11 mouse cellular contexts compared by ENCODE assay signal in the genomic region with DNA sequence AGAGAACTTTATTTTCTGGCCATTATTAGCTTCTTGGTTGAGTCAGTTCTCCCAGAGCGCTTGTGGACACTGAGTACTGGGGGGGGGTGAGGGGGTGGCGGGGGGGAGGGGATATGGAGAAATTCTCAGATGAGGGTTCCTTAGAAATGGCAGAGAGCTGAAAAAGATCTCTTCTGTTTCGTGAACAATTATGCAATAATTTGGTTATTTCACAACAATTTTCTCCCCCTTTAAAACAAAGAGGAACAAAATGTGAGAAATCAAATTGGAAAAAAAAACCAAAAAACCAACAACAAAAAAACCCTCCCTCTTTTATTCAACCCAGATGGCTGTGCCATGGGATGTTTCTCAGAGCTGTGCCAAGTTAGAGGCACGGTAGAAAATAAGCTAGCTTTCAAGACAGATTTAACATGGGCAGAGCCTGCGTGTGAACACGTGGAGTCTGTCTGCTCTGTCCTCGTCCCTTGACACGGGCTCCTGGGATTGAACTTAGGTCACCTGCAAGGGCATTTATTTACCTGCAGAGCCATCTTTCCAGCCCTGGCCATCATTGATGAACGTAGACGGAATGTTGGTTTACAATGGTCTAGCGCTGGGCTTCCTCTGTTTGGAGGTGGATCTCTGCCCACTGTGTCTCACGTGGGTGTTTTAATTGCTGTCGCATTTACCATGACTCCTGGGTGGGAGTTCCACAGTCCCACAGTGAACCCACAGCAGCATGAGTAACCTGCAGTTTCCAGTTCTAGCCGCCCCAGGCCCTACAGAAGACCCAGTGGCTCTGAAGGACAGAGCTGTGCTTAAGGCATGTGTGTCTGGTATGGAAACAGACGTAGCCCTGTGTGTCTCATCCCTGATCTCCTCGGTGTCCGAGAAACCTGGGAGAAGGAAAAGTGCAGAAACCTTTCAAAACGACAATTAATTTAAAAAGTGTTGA. TPM values are rescaled to one million over a fixed set of nuclear protein-coding genes. Genes with fewer than 3 reads are reported as not detected.
A peak's percentile ranks its signal among the peaks of the same experiment; 100 is the strongest.
DNase-seq lines count a peak whose midpoint lies in the region; ATAC-seq and TF ChIP-seq lines count a peak whose summit lies in the region.
"Had no signal": no experiment of that assay in that cellular context is flagged by ENCODE, and none has a peak within 500 bp of the region (broad histone marks: within the 10 kb centered on the region; RNA-seq: fewer than 3 reads in every experiment).

No protein-coding gene starts in this region.

- H3K9me3 ChIP-seq in liver, embryonic 11.5 days (ENCODE audit: control insufficient read depth, low read length), result no peaks in the 10 kb centered on the region
- H3K9me3 ChIP-seq in embryonic facial prominence, embryonic 14.5 days (ENCODE audit: control insufficient read depth, low read length), result no peaks in the 10 kb centered on the region
- H3K9me3 ChIP-seq: lung, embryonic 15.5 days had no signal

- H3K79me2 ChIP-seq in liver, adult 2 months (ENCODE audit: control insufficient read depth, insufficient read depth, low read length), result peaks cover 14% of the 10 kb centered on the region
- H3K79me2 ChIP-seq in macrophage (ENCODE audit: inconsistent target), result peaks cover 36% of the 10 kb centered on the region

- no peak for TF ChIP-seq CTCF in cerebellum, adult 2 months (IDR thresholded peaks at IDR 0.05; ENCODE audit: borderline replicate concordance, insufficient read depth, low read depth, low read length)
- no peak for TF ChIP-seq CTCF in liver, adult 2 months (IDR thresholded peaks at IDR 0.05; ENCODE audit: low read depth, low read length)

- H3K4me3 ChIP-seq in cerebellum, adult 2 months (replicated peaks; ENCODE audit: insufficient read depth, low read depth, low read length), result no peak overlapping the region
- H3K4me3 ChIP-seq in liver, adult 2 months (ENCODE audit: insufficient read depth, low read depth, low read length), result no peak overlapping the region
- H3K4me3 ChIP-seq in liver, embryonic 11.5 days (ENCODE audit: low read depth, low read length), result no peak overlapping the region
- no peak overlapping the region for H3K4me3 ChIP-seq in embryonic facial prominence, embryonic 14.5 days (ENCODE audit: low read depth, low read length)
- H3K4me3 ChIP-seq in macrophage (ENCODE audit: inconsistent target), result no peak overlapping the region
- H3K4me3 ChIP-seq: lung, embryonic 15.5 days had no signal

- no peak for TF ChIP-seq POLR2A in cerebellum, adult 2 months (IDR thresholded peaks at IDR 0.05; ENCODE audit: borderline replicate concordance, insufficient read depth, low read length)
- no peak for TF ChIP-seq POLR2A in liver, adult 2 months (IDR thresholded peaks at IDR 0.05; ENCODE audit: extremely low read depth, insufficient read depth, low read length)

- no peak overlapping the region; the same call in 1 of the 2 replicates for H3K9ac ChIP-seq in liver, adult 2 months (ENCODE audit: low read depth, low read length)
- no peak overlapping the region for H3K9ac ChIP-seq in liver, embryonic 11.5 days (ENCODE audit: low read depth, low read length)
- H3K9ac ChIP-seq in embryonic facial prominence, embryonic 14.5 days (ENCODE audit: low read depth, low read length), result no peak overlapping the region
- H3K9ac ChIP-seq: lung, embryonic 15.5 days had no signal

- peaks cover 14% of the 10 kb centered on the region for H3K4me1 ChIP-seq in cerebellum, adult 2 months (ENCODE audit: control insufficient read depth, insufficient read depth, low read length)
- H3K4me1 ChIP-seq in liver, adult 2 months (ENCODE audit: control insufficient read depth, insufficient read depth, low read length), result peaks cover 32% of the 10 kb centered on the region
- peaks cover 7% of the 10 kb centered on the region; the same call in 1 of the 2 replicates for H3K4me1 ChIP-seq in liver, embryonic 11.5 days (replicated peaks; ENCODE audit: control insufficient read depth, insufficient read depth, low read length)
- H3K4me1 ChIP-seq in embryonic facial prominence, embryonic 14.5 days (ENCODE audit: control insufficient read depth, insufficient read depth, low read length), result peaks cover 40% of the 10 kb centered on the region

- peak overlapping the region; percentile 17 for H3K27ac ChIP-seq in cerebellum, adult 2 months (ENCODE audit: insufficient read depth, low read length)
- peak overlapping the region; percentile 65 for H3K27ac ChIP-seq in liver, adult 2 months (replicated peaks; ENCODE audit: insufficient read depth, low read depth, low read length)
- no peak overlapping the region for H3K27ac ChIP-seq in liver, embryonic 11.5 days (ENCODE audit: low read depth, low read length)
- H3K27ac ChIP-seq in embryonic facial prominence, embryonic 14.5 days (replicated peaks; ENCODE audit: low read depth, low read length), result peak overlapping the region; percentile 28; the same call in 1 of the 2 replicates
- H3K27ac ChIP-seq in macrophage, result peak overlapping the region; percentile 40
- H3K27ac ChIP-seq: lung, embryonic 15.5 days had no signal

- no peaks in the 10 kb centered on the region for H3K36me3 ChIP-seq in liver, adult 2 months (ENCODE audit: control insufficient read depth, insufficient read depth, low read length)
- H3K36me3 ChIP-seq in liver, embryonic 11.5 days (ENCODE audit: control insufficient read depth, insufficient read depth, low read length), result no peaks in the 10 kb centered on the region
- H3K36me3 ChIP-seq in embryonic facial prominence, embryonic 14.5 days (ENCODE audit: control insufficient read depth, insufficient read depth, low read length), result 0 out of 2 replicates have a peak, but pooled peaks cover 3% of the 10 kb centered on the region
- H3K36me3 ChIP-seq in macrophage (ENCODE audit: inconsistent target), result no peaks in the 10 kb centered on the region
- H3K36me3 ChIP-seq: lung, embryonic 15.5 days had no signal

- no peak overlapping the region for H3K4me2 ChIP-seq in liver, embryonic 11.5 days
- H3K4me2 ChIP-seq in embryonic facial prominence, embryonic 14.5 days (ENCODE audit: low read depth, low read length), result no peak overlapping the region
- H3K4me2 ChIP-seq: lung, embryonic 15.5 days had no signal

- H3K27me3 ChIP-seq in cerebellum, adult 2 months (ENCODE audit: control insufficient read depth, insufficient read depth, low read length), result no peaks in the 10 kb centered on the region
- H3K27me3 ChIP-seq in liver, adult 2 months (ENCODE audit: control insufficient read depth, insufficient read depth, low read length), result no peaks in the 10 kb centered on the region
- no peaks in the 10 kb centered on the region for H3K27me3 ChIP-seq in liver, embryonic 11.5 days (replicated peaks; ENCODE audit: control insufficient read depth, insufficient read depth, low read length)
- H3K27me3 ChIP-seq in embryonic facial prominence, embryonic 14.5 days (replicated peaks; ENCODE audit: control insufficient read depth, insufficient read depth, low read length), result no peaks in the 10 kb centered on the region
- H3K27me3 ChIP-seq: lung, embryonic 15.5 days had no signal

- DNase-seq in cerebellum, adult 2 months, result no peak
- DNase-seq in liver, adult 2 months (ENCODE audit: extremely low read depth, low read depth, low spot score), result peak; percentile 88
- no peak for DNase-seq in liver, embryonic 11.5 days (ENCODE audit: low spot score)
- DNase-seq in embryonic facial prominence, embryonic 14.5 days (ENCODE audit: low spot score), result peak; percentile 68
- DNase-seq: cerebellum, adult 11-12 months; kidney, postnatal 4 days had no signal

- no peak for ATAC-seq in cerebellum, adult (ENCODE audit: insufficient number of reproducible peaks, low FRiP score, low TSS enrichment)
- no peak for ATAC-seq in liver, embryonic 11.5 days (replicated peaks; ENCODE audit: low FRiP score)
- no peak for ATAC-seq in embryonic facial prominence, embryonic 14.5 days (ENCODE audit: low read depth)
- ATAC-seq in monocyte, adult 5-6 weeks (replicated peaks; ENCODE audit: insufficient number of reproducible peaks, low FRiP score, low TSS enrichment, poor library complexity, severe bottlenecking), result no peak
- no peak for ATAC-seq in erythroid progenitor cell, adult 5-6 weeks (replicated peaks; ENCODE audit: low FRiP score, poor library complexity, severe bottlenecking)

- WGBS in cerebellum, adult 2 months, result 49% methylated on average over 18 of the region's 18 CpGs
- 49% methylated on average over 18 of the region's 18 CpGs for WGBS in liver, adult 2 months
- WGBS in liver, embryonic 11.5 days, result 87% methylated on average over 18 of the region's 18 CpGs
- WGBS in embryonic facial prominence, embryonic 14.5 days, result 65% methylated on average over 18 of the region's 18 CpGs
- WGBS in macrophage (ENCODE audit: missing documents), result 57% methylated on average over 18 of the region's 18 CpGs

RNA-seq across cellular contexts. Expression of a gene that starts 47.9 kb away (rescaled TPM):
- polyA plus RNA-seq in cerebellum, adult 2 months (2012; rRNA removed), result 56.3 and 63.8 TPM in 2 replicates
- 44.8 and 48.3 TPM in 2 replicates for total RNA-seq in liver, adult 2 months (2014; rRNA removed)
- 5.7 and 5.8 TPM in 2 replicates for polyA plus RNA-seq in liver, adult 2 months (2012; rRNA removed)
- 26.0 and 31.6 TPM in 2 replicates for polyA plus RNA-seq in liver, embryonic 11.5 days (2014; fragmentation: Nextera tagmentation; extraction: Ambion mirVana)
- 44.0 and 44.4 TPM in 2 replicates for polyA plus RNA-seq in embryonic facial prominence, embryonic 14.5 days (2014; fragmentation: Nextera tagmentation; extraction: Ambion mirVana)
- 1,000 to 10,000 TPM in 2 of 26 experiments, 100 to 1,000 TPM in 24; 381 to 1,338 (median 680) TPM for total RNA-seq in macrophage (2018; cell fraction: chromatin; rRNA removed)
- total RNA-seq in macrophage (2018; cell fraction: cytosol; rRNA removed), result 100 to 1,000 TPM in 1 of 26 experiments, 10 to 100 TPM in 25; 43.2 to 105 (median 67.5) TPM
- 100 to 1,000 TPM; 224 to 573 (median 378) TPM for total RNA-seq in macrophage (2018; cell fraction: nucleus; rRNA removed)
- 36.4 to 57.7 TPM (median 50.4 TPM) in 3 replicates for polyA plus RNA-seq in macrophage (2018)
- total RNA-seq in monocyte, adult 5-6 weeks (2017), result 110 to 165 TPM (median 124 TPM) in 3 replicates
- total RNA-seq in erythroid progenitor cell, adult 5-6 weeks (2015; ENCODE audit: low replicate concordance), result 33.5 and 37.1 TPM in 2 replicates
- total RNA-seq in erythroid progenitor cell, adult 5-6 weeks (2017; ENCODE audit: low replicate concordance), result 19.8 and 26.1 TPM in 2 replicates

RNA-seq across cellular contexts. Expression of a gene that starts 48.8 kb away (rescaled TPM):
- polyA plus RNA-seq in cerebellum, adult 2 months (2012; rRNA removed), result 44.0 and 45.2 TPM in 2 replicates
- total RNA-seq in liver, adult 2 months (2014; rRNA removed), result 36.1 and 38.8 TPM in 2 replicates
- polyA plus RNA-seq in liver, adult 2 months (2012; rRNA removed), result 21.6 and 24.8 TPM in 2 replicates
- polyA plus RNA-seq in liver, embryonic 11.5 days (2014; fragmentation: Nextera tagmentation; extraction: Ambion mirVana), result 11.5 and 12.4 TPM in 2 replicates
- 39.6 and 40.0 TPM in 2 replicates for polyA plus RNA-seq in embryonic facial prominence, embryonic 14.5 days (2014; fragmentation: Nextera tagmentation; extraction: Ambion mirVana)
- total RNA-seq in macrophage (2018; cell fraction: chromatin; rRNA removed), result 10 to 100 TPM; 18.1 to 90.3 (median 33.9) TPM
- total RNA-seq in macrophage (2018; cell fraction: cytosol; rRNA removed), result 10 to 100 TPM; 62.9 to 87.4 (median 77.2) TPM
- total RNA-seq in macrophage (2018; cell fraction: nucleus; rRNA removed), result 100 to 1,000 TPM in 2 of 26 experiments, 10 to 100 TPM in 24; 41.7 to 117 (median 67.9) TPM
- polyA plus RNA-seq in macrophage (2018), result 58.9 to 66.7 TPM (median 60.5 TPM) in 3 replicates
- total RNA-seq in monocyte, adult 5-6 weeks (2017), result 12.9 to 19.6 TPM (median 19.1 TPM) in 3 replicates
- 9.7 and 23.9 TPM in 2 replicates for total RNA-seq in erythroid progenitor cell, adult 5-6 weeks (2015; ENCODE audit: low replicate concordance)
- 5.0 and 7.9 TPM in 2 replicates for total RNA-seq in erythroid progenitor cell, adult 5-6 weeks (2017; ENCODE audit: low replicate concordance)

Comparison
In these comparisons a context has a peak if more than half of its experiments do, and no peak if none do; other contexts are left out.
1. DNase-seq: peak in liver, adult 2 months (single experiment) and embryonic facial prominence, embryonic 14.5 days (single experiment); none in cerebellum, adult 2 months (0 of 2) and liver, embryonic 11.5 days (single experiment).